In the genomic region with DNA sequence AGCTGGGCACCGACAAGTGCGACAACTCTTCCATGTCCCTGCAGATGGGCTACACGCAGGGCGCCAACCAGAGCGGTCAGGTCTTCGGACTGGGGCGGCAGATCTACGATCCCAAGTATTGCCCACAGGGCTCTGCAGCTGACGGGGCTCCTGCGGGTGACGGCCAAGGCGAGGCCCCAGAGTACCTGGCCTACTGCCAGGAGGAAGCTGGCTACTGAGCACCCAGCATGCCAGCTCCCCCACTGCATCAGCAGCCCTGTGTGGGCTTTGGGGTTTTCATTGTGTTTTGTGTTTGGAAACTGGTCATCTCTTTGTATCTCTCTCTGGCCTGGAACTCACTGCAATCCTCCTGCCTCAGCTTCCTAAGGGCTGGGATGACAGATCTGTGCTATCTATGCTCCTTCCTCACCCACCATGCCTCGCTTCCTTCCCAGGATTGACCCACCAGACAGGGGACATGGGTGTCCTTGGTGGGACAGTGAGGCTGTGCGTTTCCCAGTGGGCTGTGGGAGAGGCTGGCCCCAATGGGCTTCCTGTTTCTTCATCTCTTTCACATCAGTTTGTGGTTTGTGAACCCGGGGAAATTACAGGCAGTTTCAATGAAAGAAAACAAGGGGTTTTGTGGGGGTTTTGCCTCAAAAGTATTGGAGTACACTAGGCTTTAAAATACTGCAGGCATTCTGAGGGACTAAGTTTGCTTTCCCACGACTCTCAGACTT, we compare ENCODE assay signal across 8 mouse cellular contexts. TPM values are rescaled to one million over a fixed set of nuclear protein-coding genes. Genes with fewer than 3 reads are reported as not detected.
DNase-seq lines count a peak whose midpoint lies in the region; ATAC-seq and TF ChIP-seq lines count a peak whose summit lies in the region.

No protein-coding gene starts in this region.

- peaks cover 8% of the 10 kb centered on the region; the same call in 1 of the 2 replicates for H3K9me3 ChIP-seq in embryonic facial prominence, embryonic 12.5 days
- H3K9me3 ChIP-seq in embryonic facial prominence, embryonic 10.5 days: peaks cover 9% of the 10 kb centered on the region; the same call in 1 of the 2 replicates
- no peaks in the 10 kb centered on the region for H3K9me3 ChIP-seq in stomach, embryonic 15.5 days

- H3K9ac ChIP-seq in embryonic facial prominence, embryonic 12.5 days: no peak overlapping the region
- no peak overlapping the region for H3K9ac ChIP-seq in stomach, embryonic 15.5 days

- TF ChIP-seq CTCF in lung, adult 2 months (IDR thresholded peaks at IDR 0.05; ENCODE audit: insufficient read depth, low read length): no peak
- no peak for TF ChIP-seq CTCF in layer of hippocampus, adult 2 months (conservative IDR thresholded peaks at IDR 0.05)

- no peak overlapping the region for H3K4me2 ChIP-seq in embryonic facial prominence, embryonic 12.5 days (replicated peaks)
- H3K4me2 ChIP-seq in stomach, embryonic 15.5 days: no peak overlapping the region

- H3K36me3 ChIP-seq in embryonic facial prominence, embryonic 12.5 days: peaks cover 44% of the 10 kb centered on the region
- H3K36me3 ChIP-seq in embryonic facial prominence, embryonic 10.5 days (replicated peaks): peaks cover 52% of the 10 kb centered on the region
- peaks cover 37% of the 10 kb centered on the region for H3K36me3 ChIP-seq in stomach, embryonic 15.5 days

- DNase-seq in embryonic facial prominence, embryonic 10.5 days (ENCODE audit: low spot score): no peak
- peak; percentile 51 for DNase-seq in spleen, adult 12 weeks (ENCODE audit: low spot score)
- DNase-seq in spleen, postnatal 14 days (ENCODE audit: low spot score in 2 of 2): no peak
- peak; percentile 57 for DNase-seq in lung, adult 2 months
- DNase-seq in layer of hippocampus, adult 2 months (ENCODE audit: low spot score in 2 of 2): no peak
- DNase-seq in retina, postnatal 1 day: no peak

- peak overlapping the region; percentile 23; the same call in 1 of the 2 replicates for H3K27ac ChIP-seq in embryonic facial prominence, embryonic 12.5 days
- H3K27ac ChIP-seq in embryonic facial prominence, embryonic 10.5 days (replicated peaks): no peak overlapping the region
- peak overlapping the region; percentile 46 for H3K27ac ChIP-seq in stomach, embryonic 15.5 days
- H3K27ac ChIP-seq in layer of hippocampus, adult 2 months: no peak overlapping the region

- TF ChIP-seq POLR2A in lung, adult 2 months (IDR thresholded peaks at IDR 0.05; ENCODE audit: borderline replicate concordance, extremely low read depth, low read depth, low read length): no peak

- H3K4me3 ChIP-seq in embryonic facial prominence, embryonic 12.5 days: no peak overlapping the region
- no peak overlapping the region for H3K4me3 ChIP-seq in embryonic facial prominence, embryonic 10.5 days
- no peak overlapping the region for H3K4me3 ChIP-seq in lung, adult 2 months (replicated peaks; ENCODE audit: extremely low read depth, low read depth, low read length)
- H3K4me3 ChIP-seq in stomach, embryonic 15.5 days (replicated peaks): no peak overlapping the region
- H3K4me3 ChIP-seq in layer of hippocampus, adult 2 months: no peak overlapping the region

- no peak for ATAC-seq in embryonic facial prominence, embryonic 12.5 days (ENCODE audit: insufficient number of reproducible peaks, insufficient read depth, low FRiP score, low TSS enrichment)
- no peak for ATAC-seq in stomach, embryonic 15.5 days (ENCODE audit: insufficient read depth, low FRiP score, low read depth)

- H3K4me1 ChIP-seq in embryonic facial prominence, embryonic 12.5 days: peaks cover 23% of the 10 kb centered on the region
- H3K4me1 ChIP-seq in embryonic facial prominence, embryonic 10.5 days: peaks cover 40% of the 10 kb centered on the region
- H3K4me1 ChIP-seq in lung, adult 2 months (ENCODE audit: control insufficient read depth, insufficient read depth, low read length): peaks cover 7% of the 10 kb centered on the region; the same call in 1 of the 2 replicates
- peaks cover 16% of the 10 kb centered on the region for H3K4me1 ChIP-seq in stomach, embryonic 15.5 days

- WGBS in embryonic facial prominence, embryonic 12.5 days: 89% methylated on average over 16 of the region's 16 CpGs
- WGBS in embryonic facial prominence, embryonic 10.5 days: 93% methylated on average over 16 of the region's 16 CpGs
- 58% methylated on average over 16 of the region's 16 CpGs for WGBS in lung, adult 2 months
- WGBS in stomach, embryonic 15.5 days: 84% methylated on average over 16 of the region's 16 CpGs

- peaks cover 14% of the 10 kb centered on the region for H3K27me3 ChIP-seq in embryonic facial prominence, embryonic 12.5 days
- H3K27me3 ChIP-seq in embryonic facial prominence, embryonic 10.5 days (replicated peaks; ENCODE audit: low read depth, poor library complexity, severe bottlenecking): peaks cover 31% of the 10 kb centered on the region
- H3K27me3 ChIP-seq in stomach, embryonic 15.5 days (replicated peaks): no peaks in the 10 kb centered on the region

RNA-seq across cellular contexts. Expression of a gene that starts 1.7 kb away (rescaled TPM):
- 2.6 and 3.9 TPM in 2 replicates for polyA plus RNA-seq in embryonic facial prominence, embryonic 12.5 days (2016; fragmentation: Nextera tagmentation; extraction: Ambion mirVana)
- 2.9 and 3.2 TPM in 2 replicates for polyA plus RNA-seq in embryonic facial prominence, embryonic 10.5 days (2016; fragmentation: Nextera tagmentation; extraction: Ambion mirVana)
- polyA plus RNA-seq in lung, adult 2 months (2012; rRNA removed): 31.4 and 38.2 TPM in 2 replicates
- 4.2 and 4.8 TPM in 2 replicates for polyA plus RNA-seq in stomach, embryonic 15.5 days (2015; fragmentation: Nextera tagmentation; extraction: Ambion mirVana)
- total RNA-seq in layer of hippocampus, adult 2 months (2021): 10 to 100 TPM; 10.7 to 11.0 TPM

RNA-seq across cellular contexts. Expression of a gene that starts 6.2 kb away (rescaled TPM):
- polyA plus RNA-seq in embryonic facial prominence, embryonic 12.5 days (2016; fragmentation: Nextera tagmentation; extraction: Ambion mirVana): 311 and 313 TPM in 2 replicates
- polyA plus RNA-seq in embryonic facial prominence, embryonic 10.5 days (2016; fragmentation: Nextera tagmentation; extraction: Ambion mirVana): 234 and 253 TPM in 2 replicates
- 387 and 395 TPM in 2 replicates for polyA plus RNA-seq in lung, adult 2 months (2012; rRNA removed)
- polyA plus RNA-seq in stomach, embryonic 15.5 days (2015; fragmentation: Nextera tagmentation; extraction: Ambion mirVana): 274 and 279 TPM in 2 replicates
- total RNA-seq in layer of hippocampus, adult 2 months (2021): 1 to 10 TPM; 5.4 to 5.6 TPM

RNA-seq across cellular contexts. Expression of a gene that starts 10.4 kb away (rescaled TPM):
- polyA plus RNA-seq in embryonic facial prominence, embryonic 12.5 days (2016; fragmentation: Nextera tagmentation; extraction: Ambion mirVana): 24.3 and 25.9 TPM in 2 replicates
- 12.3 and 12.4 TPM in 2 replicates for polyA plus RNA-seq in embryonic facial prominence, embryonic 10.5 days (2016; fragmentation: Nextera tagmentation; extraction: Ambion mirVana)
- 294 and 318 TPM in 2 replicates for polyA plus RNA-seq in lung, adult 2 months (2012; rRNA removed)
- 20.6 and 21.3 TPM in 2 replicates for polyA plus RNA-seq in stomach, embryonic 15.5 days (2015; fragmentation: Nextera tagmentation; extraction: Ambion mirVana)
- total RNA-seq in layer of hippocampus, adult 2 months (2021): 100 to 1,000 TPM; 124 TPM

RNA-seq across cellular contexts. Expression of a gene that starts 21.9 kb away (rescaled TPM):
- polyA plus RNA-seq in embryonic facial prominence, embryonic 12.5 days (2016; fragmentation: Nextera tagmentation; extraction: Ambion mirVana): 7.1 and 8.1 TPM in 2 replicates
- polyA plus RNA-seq in embryonic facial prominence, embryonic 10.5 days (2016; fragmentation: Nextera tagmentation; extraction: Ambion mirVana): 11.2 and 11.3 TPM in 2 replicates
- 102 and 103 TPM in 2 replicates for polyA plus RNA-seq in lung, adult 2 months (2012; rRNA removed)
- polyA plus RNA-seq in stomach, embryonic 15.5 days (2015; fragmentation: Nextera tagmentation; extraction: Ambion mirVana): 9.1 and 10.0 TPM in 2 replicates
- 1 to 10 TPM; 3.7 to 4.4 TPM for total RNA-seq in layer of hippocampus, adult 2 months (2021)

RNA-seq across cellular contexts. Expression of a gene that starts 24.0 kb away (rescaled TPM):
- polyA plus RNA-seq in embryonic facial prominence, embryonic 12.5 days (2016; fragmentation: Nextera tagmentation; extraction: Ambion mirVana): 0.50 and 0.92 TPM in 2 replicates
- 0.13 and 0.44 TPM in 2 replicates for polyA plus RNA-seq in embryonic facial prominence, embryonic 10.5 days (2016; fragmentation: Nextera tagmentation; extraction: Ambion mirVana)
- polyA plus RNA-seq in lung, adult 2 months (2012; rRNA removed): 0.33 TPM in 1 of 2 replicates, not detected in the other
- polyA plus RNA-seq in stomach, embryonic 15.5 days (2015; fragmentation: Nextera tagmentation; extraction: Ambion mirVana): 0.27 and 0.34 TPM in 2 replicates
- total RNA-seq in layer of hippocampus, adult 2 months (2021): under 1 TPM in 1 of 2 experiments, not detected in 1; 0.15 TPM

Comparison
In these comparisons a context has a peak if more than half of its experiments do, and no peak if none do; other contexts are left out.
1. H3K27ac ChIP-seq: peak in embryonic facial prominence, embryonic 12.5 days (single experiment) and stomach, embryonic 15.5 days (single experiment); none in embryonic facial prominence, embryonic 10.5 days (single experiment) and layer of hippocampus, adult 2 months (single experiment).
2. DNase-seq: peak in spleen, adult 12 weeks (single experiment) and lung, adult 2 months (single experiment); none in embryonic facial prominence, embryonic 10.5 days (single experiment), spleen, postnatal 14 days (0 of 2), layer of hippocampus, adult 2 months (0 of 2) and retina, postnatal 1 day (single experiment).
3. RNA of a gene that starts 10.4 kb away (polyA plus RNA-seq): 294 to 318 TPM in lung, adult 2 months; 24.3 to 25.9 TPM in embryonic facial prominence, embryonic 12.5 days, 20.6 to 21.3 TPM in stomach, embryonic 15.5 days and 12.3 to 12.4 TPM in embryonic facial prominence, embryonic 10.5 days; every median in the first group is over 10 times any median in the second.